Mouse (Mus musculus): ENCODE data around the gene Ifitm10. TPM values are rescaled to one million over a fixed set of nuclear protein-coding genes. Genes with fewer than 3 reads are reported as not detected.

Gene Ifitm10
- polyA plus RNA-seq, 2 experiments, result 2.0 to 2.4 TPM

GRCm38 (mm10) chr7:142386621-142387201 is 13.2 kb upstream of the Ifitm10 start:
- ATAC-seq (ENCODE audit: low FRiP score, low read depth), result no peak
- Histone ChIP-seq H3K27me3 (ENCODE audit: control insufficient read depth, insufficient read depth, low read length) (no peaks in the 10 kb centered on the region), H3K9me3 (ENCODE audit: control insufficient read depth, low read length) (no peaks in the 10 kb centered on the region), H3K4me2 (replicated peaks; ENCODE audit: low read depth, low read length, severe bottlenecking) (peak overlapping the region; percentile 86), H3K36me3 (ENCODE audit: control insufficient read depth, insufficient read depth, low read length) (peaks cover 36% of the 10 kb centered on the region), H3K4me1 (ENCODE audit: control insufficient read depth, insufficient read depth, low read length) (peaks cover 17% of the 10 kb centered on the region), H3K9ac (ENCODE audit: low read depth, low read length, severe bottlenecking) (peak overlapping the region; percentile 84), H3K27ac (replicated peaks; ENCODE audit: low read depth, low read length) (no peak overlapping the region; the same call in 1 of the 2 replicates), H3K4me3 (replicated peaks; ENCODE audit: low read length) (peak overlapping the region; percentile 82)
- no peak for DNase-seq (ENCODE audit: low spot score)
- no peak for TF ChIP-seq POLR2A (IDR thresholded peaks at IDR 0.05; ENCODE audit: borderline replicate concordance, extremely low read depth, insufficient read depth, insufficient read length)
- WGBS, result 54% methylated on average over 6 of the region's 6 CpGs

DNA sequence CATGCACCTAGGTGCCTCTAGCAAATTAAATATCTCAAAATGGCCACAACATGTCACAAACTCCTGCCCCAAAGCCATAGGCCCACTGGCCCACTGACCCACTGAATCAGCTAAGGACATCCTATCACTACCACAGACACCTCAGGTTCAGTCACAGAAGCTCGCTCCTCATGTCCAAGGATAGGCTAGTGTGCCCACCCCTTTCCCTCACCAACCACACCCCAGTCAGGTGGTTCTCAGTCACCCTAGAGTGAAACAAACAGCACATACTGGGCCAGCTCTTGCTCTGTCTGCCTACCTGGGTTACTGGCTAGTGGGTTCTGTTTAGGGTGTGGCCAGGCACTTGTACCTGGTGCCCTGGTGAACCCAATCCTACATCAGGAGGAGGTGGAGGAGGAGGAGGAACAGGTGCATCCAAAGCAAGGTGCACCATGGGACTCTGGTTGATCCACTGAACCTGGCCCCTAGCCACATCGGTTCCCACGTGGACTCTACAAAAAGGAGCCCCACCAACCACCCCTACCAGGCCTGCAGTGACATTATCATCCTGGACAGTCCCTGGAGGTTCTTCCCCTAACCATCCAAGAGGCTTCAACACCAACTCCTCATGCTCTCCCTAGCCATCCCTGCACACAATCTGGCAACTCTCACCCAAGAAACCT is 12.3 kb upstream of the Ifitm10 start:
- Histone ChIP-seq H3K27ac (replicated peaks; ENCODE audit: low read depth, low read length) (no peak overlapping the region), H3K9me3 (ENCODE audit: control insufficient read depth, low read length) (no peaks in the 10 kb centered on the region), H3K9ac (ENCODE audit: low read depth, low read length, severe bottlenecking) (peak overlapping the region; percentile 84), H3K36me3 (ENCODE audit: control insufficient read depth, insufficient read depth, low read length) (peaks cover 44% of the 10 kb centered on the region), H3K4me2 (replicated peaks; ENCODE audit: low read depth, low read length, severe bottlenecking) (peak overlapping the region; percentile 86; the same call in 1 of the 2 replicates), H3K27me3 (ENCODE audit: control insufficient read depth, insufficient read depth, low read length) (no peaks in the 10 kb centered on the region), H3K4me1 (ENCODE audit: control insufficient read depth, insufficient read depth, low read length) (peaks cover 17% of the 10 kb centered on the region), H3K4me3 (replicated peaks; ENCODE audit: low read length) (peak overlapping the region; percentile 82; the same call in 1 of the 2 replicates)
- whole genome bisulfite sequencing, result 95% methylated on average over 3 of the region's 3 CpGs
- TF ChIP-seq POLR2A (IDR thresholded peaks at IDR 0.05; ENCODE audit: borderline replicate concordance, extremely low read depth, insufficient read depth, insufficient read length), result no peak
- no peak for DNase-seq (ENCODE audit: low spot score)
- ATAC-seq (ENCODE audit: low FRiP score, low read depth), result no peak

DNA sequence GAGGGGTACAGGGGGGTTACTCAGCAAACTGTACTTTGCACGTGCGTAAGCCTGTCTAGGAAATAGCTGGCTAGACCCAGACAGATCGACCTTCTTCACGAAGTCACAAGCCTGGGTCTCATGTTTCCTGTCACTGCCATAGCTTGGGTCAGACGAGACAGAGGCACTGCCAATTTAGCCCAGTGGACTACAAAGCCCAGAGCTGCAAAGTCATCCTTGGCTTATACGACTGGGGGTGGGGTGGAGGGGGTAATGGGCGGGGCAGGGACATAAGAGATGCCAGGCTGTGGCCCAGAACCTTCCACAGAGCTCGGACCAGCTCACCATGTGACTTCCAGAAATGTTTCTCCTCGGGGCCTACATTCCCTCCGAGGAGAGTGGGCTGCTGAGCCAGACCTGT is 10.8 kb upstream of the Ifitm10 start:
- Histone ChIP-seq H3K9ac (ENCODE audit: low read depth, low read length, severe bottlenecking) (no peak overlapping the region), H3K4me3 (replicated peaks; ENCODE audit: low read length) (no peak overlapping the region), H3K4me2 (replicated peaks; ENCODE audit: low read depth, low read length, severe bottlenecking) (no peak overlapping the region), H3K4me1 (ENCODE audit: control insufficient read depth, insufficient read depth, low read length) (peaks cover 17% of the 10 kb centered on the region), H3K27me3 (ENCODE audit: control insufficient read depth, insufficient read depth, low read length) (no peaks in the 10 kb centered on the region), H3K27ac (replicated peaks; ENCODE audit: low read depth, low read length) (no peak overlapping the region), H3K9me3 (ENCODE audit: control insufficient read depth, low read length) (no peaks in the 10 kb centered on the region), H3K36me3 (ENCODE audit: control insufficient read depth, insufficient read depth, low read length) (peaks cover 60% of the 10 kb centered on the region)
- 72% methylated on average over 10 of the region's 10 CpGs for WGBS
- ATAC-seq (ENCODE audit: low FRiP score, low read depth) (no peak), DNase-seq (ENCODE audit: low spot score) (no peak)
- no peak for TF ChIP-seq POLR2A (IDR thresholded peaks at IDR 0.05; ENCODE audit: borderline replicate concordance, extremely low read depth, insufficient read depth, insufficient read length)

GRCm38 (mm10) chr7:142382567-142382966 is 9.0 kb upstream of the Ifitm10 start, which contains the start of gene Gm49369:
Gm49369 (minus strand) TSS chr7:142382667.
- 95% methylated on average over 5 of the region's 5 CpGs for WGBS
- H3K4me3 ChIP-seq (replicated peaks; ENCODE audit: low read length), result no peak within 1 kb of the TSS
- H3K4me1 ChIP-seq (ENCODE audit: control insufficient read depth, insufficient read depth, low read length), result peaks cover 12% of the 10 kb centered on the region
- H3K9ac ChIP-seq (ENCODE audit: low read depth, low read length, severe bottlenecking), result no peak within 1 kb of the TSS
- H3K4me2 ChIP-seq (replicated peaks; ENCODE audit: low read depth, low read length, severe bottlenecking), result no peak within 1 kb of the TSS
- TF ChIP-seq POLR2A (IDR thresholded peaks at IDR 0.05; ENCODE audit: borderline replicate concordance, extremely low read depth, insufficient read depth, insufficient read length), result no peak
- peaks cover 77% of the 10 kb centered on the region for H3K36me3 ChIP-seq (ENCODE audit: control insufficient read depth, insufficient read depth, low read length)
- H3K9me3 ChIP-seq (ENCODE audit: control insufficient read depth, low read length), result no peaks in the 10 kb centered on the region
- no peak within 1 kb of the TSS for H3K27ac ChIP-seq (replicated peaks; ENCODE audit: low read depth, low read length)
- H3K27me3 ChIP-seq (ENCODE audit: control insufficient read depth, insufficient read depth, low read length), result no peaks in the 10 kb centered on the region
- DNase-seq (ENCODE audit: low spot score), result no peak
- ATAC-seq (ENCODE audit: low FRiP score, low read depth), result no peak

- ATAC-seq (ENCODE audit: low FRiP score, low read depth), result no peak
- TF ChIP-seq POLR2A (IDR thresholded peaks at IDR 0.05; ENCODE audit: borderline replicate concordance, extremely low read depth, insufficient read depth, insufficient read length), result no peak
- H3K4me2 ChIP-seq (replicated peaks; ENCODE audit: low read depth, low read length, severe bottlenecking), result no peak overlapping the region
- H3K27ac ChIP-seq (replicated peaks; ENCODE audit: low read depth, low read length), result no peak overlapping the region
- peaks cover 91% of the 10 kb centered on the region for H3K36me3 ChIP-seq (ENCODE audit: control insufficient read depth, insufficient read depth, low read length)
- no peaks in the 10 kb centered on the region for H3K9me3 ChIP-seq (ENCODE audit: control insufficient read depth, low read length)
- no peak overlapping the region for H3K4me3 ChIP-seq (replicated peaks; ENCODE audit: low read length)
- H3K9ac ChIP-seq (ENCODE audit: low read depth, low read length, severe bottlenecking), result no peak overlapping the region
- DNase-seq (ENCODE audit: low spot score), result no peak
- H3K27me3 ChIP-seq (ENCODE audit: control insufficient read depth, insufficient read depth, low read length), result no peaks in the 10 kb centered on the region
- WGBS, result 89% methylated on average over 4 of the region's 4 CpGs
- peaks cover 2% of the 10 kb centered on the region for H3K4me1 ChIP-seq (ENCODE audit: control insufficient read depth, insufficient read depth, low read length)
These were observed 7.6 kb upstream of the Ifitm10 start for GRCm38 (mm10) chr7:142381175-142381574.
